In genomic region chr14:105956796-105957195, GRCm38 (mm10) we compare ENCODE assay signal across 19 mouse cellular contexts.
"Had no signal": no experiment of that assay in that cellular context is flagged by ENCODE, and none has a peak within 500 bp of the region (broad histone marks: within the 10 kb centered on the region; RNA-seq: fewer than 3 reads in every experiment).

No protein-coding gene starts in this region.

- H3K4me3 ChIP-seq: kidney, embryonic 15.5 days; left cerebral cortex, adult 2 months; megakaryocyte, embryonic 14.5 days; midbrain, embryonic 10.5 days; midbrain, embryonic 15.5 days; myocyte; stomach, embryonic 15.5 days had no signal

- H3K27ac ChIP-seq: kidney, embryonic 15.5 days; left cerebral cortex, adult 2 months; liver, embryonic 14.5 days; macrophage; midbrain, embryonic 10.5 days; midbrain, embryonic 15.5 days; stomach, embryonic 15.5 days had no signal

- ATAC-seq: liver, postnatal 0 days; lung, postnatal 0 days; midbrain, embryonic 15.5 days had no signal

- DNase-seq: kidney, adult 11 months; kidney, adult 8-10 months; kidney, postnatal 10 days; kidney, postnatal 36 days; layer of hippocampus, postnatal 36 days; liver, postnatal 0 days; right cerebral cortex, postnatal 14 days; spleen, adult 18-20 months; thymus, postnatal 36 days had no signal
